Mouse (Mus musculus) heart, adult 2 months (tissue): Measurements from ENCODE around the gene Fam181a. TPM values are rescaled to one million over a fixed set of nuclear protein-coding genes. Genes with fewer than 3 reads are reported as not detected.

ENCODE experiments used
- DNase-seq, 2 experiments: peaks; one replicate each; pipeline ENCODE4 v3.0.0; 2021
- H3K27ac ChIP-seq: fragments of 200-600 bp; 2 replicates; pipeline ENCODE4 v1.8.1; 2022
- H3K27me3 ChIP-seq: fragments of 200-500 bp; 2 replicates; pipeline ENCODE4 v1.6.1; 2012; ENCODE audit warnings: mild to moderate bottlenecking, low read length, inconsistent platforms, mixed read lengths; ENCODE audit not compliant: control insufficient read depth, insufficient read depth
- H3K36me3 ChIP-seq: fragments of 200-500 bp; 2 replicates; pipeline ENCODE4 v1.6.1; 2012; ENCODE audit warnings: low read length, inconsistent platforms; ENCODE audit not compliant: control insufficient read depth, insufficient read depth
- H3K4me1 ChIP-seq: fragments of 200-500 bp; 2 replicates; pipeline ENCODE4 v1.6.1; 2011; ENCODE audit warnings: low read length; ENCODE audit not compliant: control insufficient read depth, insufficient read depth
- H3K4me3 ChIP-seq: fragments of 200-600 bp; 2 replicates; pipeline ENCODE4 v1.8.1; 2022
- H3K79me2 ChIP-seq: fragments of 200-500 bp; replicated peaks from 2 replicates; pipeline ENCODE4 v1.6.1; 2012; ENCODE audit warnings: mild to moderate bottlenecking, inconsistent platforms, low read length, moderate library complexity, mixed read lengths; ENCODE audit not compliant: control insufficient read depth, insufficient read depth
- H3K9ac ChIP-seq: fragments of 200-500 bp; 2 replicates; pipeline ENCODE4 v1.6.1; 2012; ENCODE audit warnings: low read depth, mild to moderate bottlenecking, control low read depth, inconsistent platforms, low read length, mixed read lengths
- CTCF ChIP-seq: fragments of 200-600 bp; IDR thresholded peaks from 2 replicates; pipeline ENCODE4 v1.8.1; 2022; ENCODE audit warnings: antibody characterized with exemption, mild to moderate bottlenecking, moderate library complexity
- EP300 ChIP-seq: fragments of 200-500 bp; IDR thresholded peaks from 2 replicates; pipeline ENCODE4 v1.6.1; 2011; ENCODE audit warnings: low read depth, low read length, control low read depth; ENCODE audit not compliant: insufficient read depth
- POLR2A ChIP-seq: fragments of 200-500 bp; IDR thresholded peaks from 2 replicates; pipeline ENCODE4 v1.6.1; 2011; ENCODE audit warnings: mild to moderate bottlenecking, low read depth, low read length, control low read depth; ENCODE audit not compliant: insufficient read depth
- WGBS: fragments of 180-500 bp; shearing (Covaris S2); methylation state at CpG from one replicate; pipeline ENCODE4 v1.1.7; 2018; 5-methylcytosine and 5-hydroxymethylcytosine counted together
- intact Hi-C: fragments of 180-260 bp; cut with DNase I; formaldehyde crosslinking; loops from one replicate; pipeline ENCODE4 v1.15.1; 2025
- polyA plus RNA-seq: library from polyadenylated mRNA; depleted of rRNA; stranded (reverse); fragments of >200 nt; gene quantifications from 2 replicates; pipeline ENCODE4 v1.2.3, GENCODE M21; 2012
- total RNA-seq, 2 experiments: library from RNA; stranded (reverse); gene quantifications; 2 replicates each; pipeline ENCODE4 v1.2.3; 2021

The Fam181a gene
- total and polyA plus RNA-seq, 3 experiments, result not detected

GRCm38 (mm10) chr12:103296292-103296691, 14.5 kb upstream of the Fam181a start:
- intact Hi-C loops, result no loop called here
- no peak overlapping the region for H3K27ac ChIP-seq
- no peak overlapping the region for H3K4me3 ChIP-seq
- no peak for DNase-seq
- no peaks in the 10 kb centered on the region for H3K36me3 ChIP-seq
- no peaks in the 10 kb centered on the region for H3K4me1 ChIP-seq
- no peak overlapping the region for H3K9ac ChIP-seq
- no peak for TF ChIP-seq POLR2A
- TF ChIP-seq EP300, result no peak
- TF ChIP-seq CTCF, result no peak
- 30% methylated on average over 4 of the region's 4 CpGs for WGBS
- H3K27me3 ChIP-seq, result no peaks in the 10 kb centered on the region
- no peaks in the 10 kb centered on the region for H3K79me2 ChIP-seq

GRCm38 (mm10) chr12:103300493-103300892, 10.3 kb upstream of the Fam181a start:
- no peak for TF ChIP-seq EP300
- no peak for TF ChIP-seq POLR2A
- TF ChIP-seq CTCF, result no peak
- Histone ChIP-seq H3K27ac (no peak overlapping the region), H3K36me3 (no peaks in the 10 kb centered on the region), H3K4me3 (no peak overlapping the region), H3K9ac (no peak overlapping the region), H3K79me2 (no peaks in the 10 kb centered on the region), H3K27me3 (no peaks in the 10 kb centered on the region), H3K4me1 (no peaks in the 10 kb centered on the region)
- intact Hi-C loops, result loop anchor here (5.0 kb wide), 1 partner anchor 58 kb away; the partner anchor contains the start of gene Prima1
- no peak for DNase-seq
- 33% methylated on average over 9 of the region's 9 CpGs for WGBS

- no peak overlapping the region for H3K9ac ChIP-seq
- 47% methylated on average over 2 of the region's 2 CpGs for WGBS
- no peaks in the 10 kb centered on the region for H3K79me2 ChIP-seq
- intact Hi-C loops, result loop anchor here (1.0 to 5.0 kb wide), 2 partner anchors 59 to 159 kb away; partner anchors contain the start of gene Prima1
- TF ChIP-seq EP300, result no peak
- TF ChIP-seq CTCF, result peak; percentile 96; the same call in 1 of the 2 replicates
- H3K4me3 ChIP-seq, result no peak overlapping the region
- H3K27ac ChIP-seq, result no peak overlapping the region
- no peaks in the 10 kb centered on the region for H3K36me3 ChIP-seq
- peak in 1 of 2 experiments; percentile 66 for DNase-seq
- no peaks in the 10 kb centered on the region for H3K27me3 ChIP-seq
- no peaks in the 10 kb centered on the region for H3K4me1 ChIP-seq
Observed at GRCm38 (mm10) chr12:103301645-103302044, 9.1 kb upstream of the Fam181a start.

- Histone ChIP-seq H3K4me1 (no peaks in the 10 kb centered on the region), H3K27me3 (no peaks in the 10 kb centered on the region), H3K4me3 (no peak overlapping the region), H3K79me2 (no peaks in the 10 kb centered on the region), H3K27ac (no peak overlapping the region), H3K36me3 (no peaks in the 10 kb centered on the region), H3K9ac (no peak overlapping the region)
- 87% methylated on average over 1 of the region's 1 CpGs for WGBS
- intact Hi-C loops, result loop anchor here (5.0 kb wide), 1 partner anchor 61 kb away; the partner anchor contains the start of gene Prima1
- DNase-seq, result no peak
- TF ChIP-seq POLR2A, result no peak
- no peak for TF ChIP-seq CTCF
- TF ChIP-seq EP300, result no peak
Observed at GRCm38 (mm10) chr12:103302960-103303359, 7.8 kb upstream of the Fam181a start.

GRCm38 (mm10) chr12:103306224-103306623, 4.6 kb upstream of the Fam181a start:
- Histone ChIP-seq H3K27ac (no peak overlapping the region), H3K4me3 (no peak overlapping the region), H3K27me3 (no peaks in the 10 kb centered on the region), H3K4me1 (no peaks in the 10 kb centered on the region), H3K79me2 (no peaks in the 10 kb centered on the region), H3K9ac (no peak overlapping the region), H3K36me3 (no peaks in the 10 kb centered on the region)
- WGBS, result 36% methylated on average over 2 of the region's 2 CpGs
- TF ChIP-seq CTCF (peak; percentile 39; the same call in 1 of the 2 replicates), EP300 (no peak), POLR2A (no peak)
- no peak for DNase-seq
- intact Hi-C loops, result loop anchor here (1.0 kb wide), 1 partner anchor 162 kb away; no protein-coding TSS in a partner anchor

- no peaks in the 10 kb centered on the region for H3K27me3 ChIP-seq
- no peaks in the 10 kb centered on the region for H3K36me3 ChIP-seq
- WGBS, result 28% methylated on average over 3 of the region's 3 CpGs
- no peak for TF ChIP-seq POLR2A
- TF ChIP-seq CTCF, result peak; percentile 68
- 0 out of 2 replicates have a peak, but pooled peaks cover 1% of the 10 kb centered on the region for H3K4me1 ChIP-seq
- intact Hi-C loops, result loop anchor here (1.0 kb wide), 1 partner anchor 162 kb away; no protein-coding TSS in a partner anchor
- peak in 1 of 2 experiments; percentile 59 for DNase-seq
- H3K4me3 ChIP-seq, result no peak overlapping the region
- no peaks in the 10 kb centered on the region for H3K79me2 ChIP-seq
- H3K9ac ChIP-seq, result no peak overlapping the region
- no peak overlapping the region for H3K27ac ChIP-seq
Observed at GRCm38 (mm10) chr12:103306720-103307119, 4.1 kb upstream of the Fam181a start.
